Mouse (Mus musculus) stomach, postnatal 0 days (tissue): ENCODE data around the gene Abcc8. TPM values are rescaled to one million over a fixed set of nuclear protein-coding genes. Genes with fewer than 3 reads are reported as not detected.

Experiments used
- ATAC-seq: fragments of 200-750 bp; cut with Nextera tagmentation; 2 replicates; pipeline ENCODE4 v1.8.0; 2017; ENCODE audit not compliant: low FRiP score, low TSS enrichment
- DNase-seq: peaks from one replicate; pipeline ENCODE4 v3.0.0-alpha.2; 2016; ENCODE audit warnings: low spot score
- H3K27ac ChIP-seq: fragments of 300-500 bp; sonication (generic); replicated peaks from 2 replicates; pipeline ENCODE4 v1.5.1; 2014; ENCODE audit warnings: mild to moderate bottlenecking, control low read depth
- H3K27me3 ChIP-seq: fragments of 300-500 bp; sonication (generic); 2 replicates; pipeline ENCODE4 v1.6.1; 2014; ENCODE audit warnings: low read length; ENCODE audit not compliant: control insufficient read depth, insufficient read depth
- H3K36me3 ChIP-seq: fragments of 300-500 bp; sonication (generic); 2 replicates; pipeline ENCODE4 v1.6.1; 2014; ENCODE audit warnings: low read length, mixed read lengths; ENCODE audit not compliant: control insufficient read depth, insufficient read depth
- H3K4me1 ChIP-seq: fragments of 300-500 bp; sonication (generic); replicated peaks from 2 replicates; pipeline ENCODE4 v1.6.1; 2014; ENCODE audit warnings: antibody characterized with exemption; ENCODE audit not compliant: control insufficient read depth, insufficient read depth
- H3K4me2 ChIP-seq: fragments of 300-500 bp; sonication (generic); replicated peaks from 2 replicates; pipeline ENCODE4 v1.6.1; 2014; ENCODE audit warnings: low read depth, mild to moderate bottlenecking, control low read depth, moderate library complexity
- H3K4me3 ChIP-seq: fragments of 300-500 bp; sonication (generic); 2 replicates; pipeline ENCODE4 v1.5.1; 2014; ENCODE audit warnings: low read depth, low read length, control low read depth
- H3K9ac ChIP-seq: fragments of 300-500 bp; sonication (generic); 2 replicates; pipeline ENCODE4 v1.6.1; 2014; ENCODE audit warnings: mild to moderate bottlenecking, low read length, control low read depth, mixed read lengths
- H3K9me3 ChIP-seq: fragments of 300-500 bp; sonication (generic); 2 replicates; pipeline ENCODE4 v1.6.1; 2016; ENCODE audit warnings: low read length; ENCODE audit not compliant: control insufficient read depth
- CTCF ChIP-seq: IDR thresholded peaks from 2 replicates; pipeline ENCODE4 v1.5.1; 2016; ENCODE audit warnings: antibody characterized with exemption, low read depth, mild to moderate bottlenecking, moderate library complexity
- EP300 ChIP-seq: optimal IDR thresholded peaks from 2 replicates; pipeline ENCODE3; 2016; ENCODE audit warnings: antibody characterized with exemption
- WGBS: fragments of 180-500 bp; shearing (Covaris S2); extraction: QIAGEN DNeasy Blood & Tissue Kit; methylation state at CpG from one replicate; pipeline ENCODE4 v1.1.7; 2014; 5-methylcytosine and 5-hydroxymethylcytosine counted together
- polyA plus RNA-seq: library from polyadenylated mRNA; unstranded; fragments of >200 nt; fragmentation: Nextera tagmentation; extraction: Ambion mirVana; gene quantifications from 2 replicates; pipeline ENCODE4 v1.2.1, GENCODE M21; 2015

Abcc8 gene
- polyA plus RNA-seq, 1 experiment from 2014 or later = 3.6 TPM

DNA sequence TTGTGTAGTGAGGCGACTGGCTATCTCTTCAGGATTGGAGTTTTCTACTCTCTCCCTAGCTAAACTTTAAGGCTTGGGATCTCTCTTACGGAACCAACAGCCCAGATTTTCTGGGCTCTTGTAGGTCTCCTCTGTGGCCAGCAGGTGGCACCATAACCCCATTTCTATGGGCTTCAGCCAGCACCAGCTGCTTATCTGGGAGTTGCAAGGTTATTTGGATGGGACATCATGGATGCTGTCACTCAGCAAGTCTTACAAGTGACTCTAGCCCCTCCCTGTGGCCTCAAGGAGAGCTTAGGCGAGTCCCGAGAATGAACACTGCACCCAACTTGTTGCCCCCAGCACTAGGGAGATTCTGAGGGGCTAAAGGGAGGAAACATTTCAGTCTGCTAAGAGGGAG, 83.7 kb downstream of the Abcc8 start:
- peak; percentile 74 for DNase-seq
- no peaks in the 10 kb centered on the region for H3K4me1 ChIP-seq
- no peak overlapping the region for H3K4me3 ChIP-seq
- H3K27me3 ChIP-seq = no peaks in the 10 kb centered on the region
- no peak overlapping the region for H3K27ac ChIP-seq
- peak; percentile 39 for ATAC-seq
- H3K4me2 ChIP-seq = no peak overlapping the region
- no peak overlapping the region for H3K9ac ChIP-seq
- no peak for TF ChIP-seq EP300
- peak; percentile 95 for TF ChIP-seq CTCF
- no peaks in the 10 kb centered on the region for H3K36me3 ChIP-seq
- H3K9me3 ChIP-seq = no peaks in the 10 kb centered on the region
- 1% methylated on average over 4 of the region's 4 CpGs for WGBS

DNA sequence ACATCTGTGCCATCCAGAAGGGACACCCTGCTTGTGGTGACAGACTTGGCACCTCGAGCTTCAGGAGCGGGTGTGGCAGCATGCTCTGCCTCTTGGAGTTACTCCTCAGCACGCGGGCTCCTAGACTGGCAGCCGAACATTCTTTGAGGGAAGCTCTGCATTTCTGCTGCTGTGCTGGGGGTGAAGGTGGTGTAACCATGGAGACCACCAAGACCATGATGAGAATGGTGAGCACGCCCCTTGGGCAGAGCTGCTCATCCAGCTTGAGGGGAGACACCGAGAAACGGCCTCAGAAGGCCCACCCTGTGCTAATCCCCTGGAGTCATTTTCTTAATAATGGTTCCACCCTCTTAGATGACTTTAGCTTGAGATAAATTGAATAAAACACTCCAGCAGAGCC, 87.0 kb downstream of the Abcc8 start:
- Histone ChIP-seq H3K27me3 (no peaks in the 10 kb centered on the region), H3K27ac (no peak overlapping the region), H3K4me2 (no peak overlapping the region), H3K36me3 (no peaks in the 10 kb centered on the region), H3K9ac (no peak overlapping the region), H3K4me3 (no peak overlapping the region), H3K4me1 (no peaks in the 10 kb centered on the region), H3K9me3 (no peaks in the 10 kb centered on the region)
- ATAC-seq = no peak
- TF ChIP-seq EP300 (no peak), CTCF (no peak)
- DNase-seq = no peak
- WGBS = 42% methylated on average over 8 of the region's 8 CpGs

DNA sequence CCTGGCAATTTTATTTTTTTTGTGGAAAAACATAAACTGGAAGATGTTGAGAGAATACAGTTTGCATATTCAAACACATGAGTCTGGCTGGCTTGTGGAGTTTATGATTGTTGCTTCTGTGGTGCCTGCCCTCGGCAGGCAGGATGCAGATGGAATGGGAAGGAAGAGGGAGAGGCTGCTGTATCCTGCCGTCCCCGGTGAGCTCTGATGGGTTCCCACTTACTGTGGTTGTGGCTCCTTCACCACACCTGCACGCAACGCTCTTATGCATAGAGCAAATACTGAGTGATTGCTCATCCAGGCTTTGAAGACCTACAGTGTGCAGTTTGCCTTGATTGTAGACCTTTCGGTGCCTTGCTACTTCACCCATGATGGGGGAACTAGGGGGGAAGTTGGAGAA, 91.6 kb downstream of the Abcc8 start:
- Histone ChIP-seq H3K4me3 (no peak overlapping the region), H3K27ac (no peak overlapping the region), H3K9ac (no peak overlapping the region), H3K9me3 (no peaks in the 10 kb centered on the region), H3K4me2 (no peak overlapping the region), H3K36me3 (no peaks in the 10 kb centered on the region; the same call in 1 of the 2 replicates), H3K27me3 (no peaks in the 10 kb centered on the region), H3K4me1 (no peaks in the 10 kb centered on the region)
- TF ChIP-seq CTCF (no peak), EP300 (no peak)
- no peak for DNase-seq
- ATAC-seq = no peak
- 93% methylated on average over 6 of the region's 6 CpGs for WGBS

DNA sequence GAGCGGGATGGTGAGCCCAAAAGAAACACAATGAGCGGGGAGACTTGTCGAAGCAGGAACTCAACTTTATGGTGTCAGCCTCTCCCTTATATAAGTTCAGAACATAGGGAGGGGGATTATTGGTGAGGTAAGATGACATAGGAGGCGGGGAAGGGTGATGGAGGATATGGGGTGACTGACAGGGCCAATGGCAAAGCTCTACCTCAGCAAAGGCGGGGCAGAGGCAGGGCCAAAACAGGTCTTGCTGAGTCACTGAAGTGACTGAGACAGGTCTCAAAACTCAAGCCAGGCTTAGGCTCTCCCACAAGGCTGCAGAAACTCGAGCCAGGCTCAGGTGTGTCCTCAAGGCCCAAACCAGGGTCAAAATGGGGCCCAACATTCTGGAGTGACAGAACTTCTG, 93.5 kb downstream of the Abcc8 start:
- no peak overlapping the region for H3K4me2 ChIP-seq
- ATAC-seq (peak; percentile 61), DNase-seq (peak; percentile 68)
- peak overlapping the region; percentile 35; the same call in 1 of the 2 replicates for H3K27ac ChIP-seq
- H3K4me3 ChIP-seq = no peak overlapping the region
- H3K27me3 ChIP-seq = no peaks in the 10 kb centered on the region
- WGBS = 62% methylated on average over 6 of the region's 6 CpGs
- H3K36me3 ChIP-seq = peaks cover 9% of the 10 kb centered on the region
- TF ChIP-seq CTCF (no peak), EP300 (no peak)
- H3K9ac ChIP-seq = no peak overlapping the region
- no peaks in the 10 kb centered on the region for H3K9me3 ChIP-seq
- no peaks in the 10 kb centered on the region for H3K4me1 ChIP-seq

DNA sequence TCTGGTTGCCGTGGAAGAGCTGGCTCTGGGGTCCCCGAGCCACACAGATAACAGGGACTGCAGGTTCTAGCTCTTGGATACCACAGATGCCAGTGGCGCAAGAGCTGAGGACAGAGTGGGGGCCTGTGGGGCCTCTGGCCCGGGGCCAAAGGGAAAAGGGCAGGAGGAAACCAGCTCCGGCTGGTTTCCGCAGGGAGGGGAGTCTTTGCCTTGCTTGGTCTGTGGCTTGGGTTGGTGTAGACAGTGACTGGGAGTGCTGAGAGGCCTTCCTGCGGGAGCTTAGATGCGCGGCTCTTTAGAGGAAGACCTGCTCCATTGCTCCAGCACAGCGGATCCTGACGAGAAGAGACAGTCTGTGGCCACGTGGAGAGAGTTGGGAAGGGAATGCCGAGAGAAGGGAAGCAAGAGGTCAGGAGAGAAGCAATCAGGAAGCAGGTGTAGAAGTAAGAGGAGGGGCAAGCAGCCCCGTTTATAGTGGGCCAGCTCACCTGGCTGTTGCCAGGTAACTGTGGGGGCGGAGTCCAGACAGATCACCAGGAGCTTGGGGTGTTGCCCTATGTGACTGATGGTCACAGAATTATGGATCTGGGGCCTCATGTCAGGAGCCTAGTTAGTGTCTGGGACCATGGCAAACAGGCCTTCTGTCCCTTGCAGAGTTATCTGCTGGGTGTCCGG, 94.9 kb downstream of the Abcc8 start:
- Histone ChIP-seq H3K4me3 (no peak overlapping the region), H3K36me3 (peaks cover 12% of the 10 kb centered on the region), H3K9ac (no peak overlapping the region), H3K9me3 (no peaks in the 10 kb centered on the region), H3K27ac (0 out of 2 replicates have a peak overlapping the region, but pooled peaks have one; percentile 45), H3K4me2 (no peak overlapping the region), H3K4me1 (no peaks in the 10 kb centered on the region), H3K27me3 (no peaks in the 10 kb centered on the region)
- 57% methylated on average over 16 of the region's 16 CpGs for whole genome bisulfite sequencing
- no peak for TF ChIP-seq EP300
- TF ChIP-seq CTCF = no peak
- ATAC-seq = peak; percentile 52
- DNase-seq = peak; percentile 48

DNA sequence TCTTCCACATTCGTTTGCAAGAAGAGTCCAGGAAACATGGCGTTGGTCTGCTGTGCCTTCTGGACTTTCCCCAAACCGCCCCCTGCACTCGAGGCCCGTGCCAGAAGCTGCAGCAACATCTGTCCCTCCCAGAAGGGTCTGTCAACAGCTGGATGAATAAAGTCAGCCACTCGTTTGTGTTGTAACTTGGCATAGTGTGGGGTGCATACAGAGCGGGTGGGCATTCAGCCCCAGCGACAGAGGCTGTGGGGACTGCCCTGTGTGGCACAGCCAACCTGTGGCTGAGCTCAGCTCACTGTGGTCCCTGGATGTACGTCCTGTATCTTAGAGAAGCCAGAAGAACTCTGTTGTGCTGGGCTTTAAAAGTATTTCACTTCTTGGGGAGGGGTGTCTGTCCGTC, 95.8 kb downstream of the Abcc8 start:
- ATAC-seq (no peak), DNase-seq (no peak)
- 80% methylated on average over 10 of the region's 10 CpGs for WGBS
- no peak overlapping the region for H3K4me2 ChIP-seq
- no peaks in the 10 kb centered on the region for H3K27me3 ChIP-seq
- no peaks in the 10 kb centered on the region for H3K9me3 ChIP-seq
- no peaks in the 10 kb centered on the region for H3K4me1 ChIP-seq
- H3K36me3 ChIP-seq = peaks cover 12% of the 10 kb centered on the region
- no peak overlapping the region for H3K27ac ChIP-seq
- H3K9ac ChIP-seq = no peak overlapping the region
- TF ChIP-seq EP300 (no peak), CTCF (no peak)
- H3K4me3 ChIP-seq = no peak overlapping the region
